Mouse (Mus musculus) layer of hippocampus, postnatal 36 days (tissue): ENCODE measurements around the gene Farp1. TPM values are rescaled to one million over a fixed set of nuclear protein-coding genes. Genes with fewer than 3 reads are reported as not detected.
A peak's percentile ranks its signal among the peaks of the same experiment; 100 is the strongest.

Experiments used
- DNase-seq, 2 experiments: peaks; one replicate each; pipeline ENCODE4 v3.0.0; 2022
- total RNA-seq, 2 experiments: library from RNA; stranded (reverse); gene quantifications; 2 replicates each; pipeline ENCODE4 v1.2.3; 2021

The Farp1 gene
- total RNA-seq, 2 experiments from 2014 or later = 91.6 to 115 TPM

- DNase-seq = no peak
Measured at GRCm38 (mm10) chr14:121220040-121220322, 185.0 kb downstream of the Farp1 start.

- peak; percentile 48 to 56 for DNase-seq
Measured at GRCm38 (mm10) chr14:121220723-121221122, 185.7 kb downstream of the Farp1 start.

GRCm38 (mm10) chr14:121225804-121226203 lies 190.8 kb downstream of the Farp1 start:
- DNase-seq = no peak

- DNase-seq = no peak
Measured at GRCm38 (mm10) chr14:121229036-121229773, 194.2 kb downstream of the Farp1 start.

GRCm38 (mm10) chr14:121231232-121231631 lies 196.2 kb downstream of the Farp1 start:
- DNase-seq = no peak

- DNase-seq = no peak
Measured at GRCm38 (mm10) chr14:121234741-121235307, 199.8 kb downstream of the Farp1 start.

- DNase-seq = no peak
Measured at GRCm38 (mm10) chr14:121236736-121237135, 201.7 kb downstream of the Farp1 start.

GRCm38 (mm10) chr14:121238727-121239126 lies 203.7 kb downstream of the Farp1 start:
- DNase-seq = no peak

- no peak for DNase-seq
Measured at GRCm38 (mm10) chr14:121239386-121239785, 204.4 kb downstream of the Farp1 start.

- DNase-seq = no peak
Measured at GRCm38 (mm10) chr14:121244104-121244503, 209.1 kb downstream of the Farp1 start.

- no peak for DNase-seq
Measured at GRCm38 (mm10) chr14:121246048-121246731, 211.2 kb downstream of the Farp1 start.

- DNase-seq = no peak
Measured at GRCm38 (mm10) chr14:121247287-121247686, 212.3 kb downstream of the Farp1 start.

GRCm38 (mm10) chr14:121248346-121248745 lies 213.3 kb downstream of the Farp1 start:
- DNase-seq = no peak

- no peak for DNase-seq
Measured at GRCm38 (mm10) chr14:121251099-121251498, 216.1 kb downstream of the Farp1 start.

GRCm38 (mm10) chr14:121251708-121252107 lies 216.7 kb downstream of the Farp1 start:
- DNase-seq = no peak

- DNase-seq = no peak
Measured at GRCm38 (mm10) chr14:121252542-121252941, 217.5 kb downstream of the Farp1 start.

GRCm38 (mm10) chr14:121254869-121255268 lies 219.9 kb downstream of the Farp1 start:
- no peak for DNase-seq

- no peak for DNase-seq
Measured at GRCm38 (mm10) chr14:121255469-121255868, 220.5 kb downstream of the Farp1 start.

GRCm38 (mm10) chr14:121256896-121257295 lies 221.9 kb downstream of the Farp1 start:
- DNase-seq = no peak

- DNase-seq = no peak
Measured at GRCm38 (mm10) chr14:121259332-121259731, 224.3 kb downstream of the Farp1 start.

GRCm38 (mm10) chr14:121259789-121260188 lies 224.8 kb downstream of the Farp1 start:
- peak; percentile 46 to 49 for DNase-seq

- no peak for DNase-seq
Measured at GRCm38 (mm10) chr14:121261229-121261879, 226.4 kb downstream of the Farp1 start.

- DNase-seq = no peak
Measured at GRCm38 (mm10) chr14:121262606-121263005, 227.6 kb downstream of the Farp1 start.
